Mouse (Mus musculus) CH12.LX (cell line): Measurements from ENCODE around the gene Psmd7.

ENCODE experiments used
- CTCF ChIP-seq, 2 experiments: IDR thresholded peaks in 1 of 2; conservative IDR thresholded peaks in 1 of 2; 2 replicates each; pipeline ENCODE4 v1.5.1; 2011 to 2012; ENCODE audit warnings: low read depth in 2 of 2, low read length in 2 of 2, improper control_type of control experiment in 1 of 2, inconsistent platforms in 1 of 2, mild to moderate bottlenecking in 1 of 2, moderate library complexity in 1 of 2
- EP300 ChIP-seq: IDR thresholded peaks from 2 replicates; pipeline ENCODE4 v1.6.1; 2011; ENCODE audit warnings: low read length, improper control_type of control experiment
- ETS1 ChIP-seq: conservative IDR thresholded peaks from 2 replicates; pipeline ENCODE4 v1.6.1; 2012; ENCODE audit warnings: low read depth, mild to moderate bottlenecking, inconsistent platforms, low read length, improper control_type of control experiment, moderate library complexity
- JUN ChIP-seq: IDR thresholded peaks from 2 replicates; pipeline ENCODE4 v1.6.1; 2011; ENCODE audit warnings: low read depth, mild to moderate bottlenecking, low read length, improper control_type of control experiment, moderate library complexity; ENCODE audit not compliant: insufficient read depth
- KAT2A ChIP-seq: IDR thresholded peaks from 2 replicates; pipeline ENCODE4 v1.6.1; 2012; ENCODE audit warnings: low read length, improper control_type of control experiment, inconsistent platforms; ENCODE audit not compliant: insufficient replicate concordance
- MAZ ChIP-seq: IDR thresholded peaks from 2 replicates; pipeline ENCODE4 v1.6.1; 2012; ENCODE audit warnings: low read depth, mild to moderate bottlenecking, inconsistent platforms, low read length, improper control_type of control experiment, moderate library complexity
- NELFE ChIP-seq: IDR thresholded peaks from 2 replicates; pipeline ENCODE4 v1.6.1; 2011; ENCODE audit warnings: low read depth, low read length, improper control_type of control experiment
- POLR2A ChIP-seq: IDR thresholded peaks from 2 replicates; pipeline ENCODE4 v1.6.1; 2011; ENCODE audit warnings: low read depth, mild to moderate bottlenecking, improper control_type of control experiment, low read length
- TCF12 ChIP-seq: IDR thresholded peaks from 2 replicates; pipeline ENCODE4 v1.6.1; 2014; ENCODE audit warnings: low read depth, mild to moderate bottlenecking, inconsistent platforms, low read length, improper control_type of control experiment
- UBTF ChIP-seq: IDR thresholded peaks from 2 replicates; pipeline ENCODE4 v1.6.1; 2012; ENCODE audit warnings: low read depth, mild to moderate bottlenecking, inconsistent platforms, low read length, improper control_type of control experiment, moderate library complexity
- USF2 ChIP-seq: conservative IDR thresholded peaks from 2 replicates; pipeline ENCODE4 v1.6.1; 2011; ENCODE audit warnings: low read depth, low read length, improper control_type of control experiment
- ZC3H11A ChIP-seq: IDR thresholded peaks from 2 replicates; pipeline ENCODE4 v1.6.1; 2012; ENCODE audit warnings: low read depth, mild to moderate bottlenecking, inconsistent platforms, low read length, improper control_type of control experiment
- ZKSCAN1 ChIP-seq: IDR thresholded peaks from 2 replicates; pipeline ENCODE4 v1.6.1; 2012; ENCODE audit warnings: low read depth, inconsistent platforms, low read length, improper control_type of control experiment, borderline replicate concordance
- ZNF384 ChIP-seq: IDR thresholded peaks from 2 replicates; pipeline ENCODE4 v1.6.1; 2012; ENCODE audit warnings: low read depth, low read length, improper control_type of control experiment, inconsistent platforms

DNA sequence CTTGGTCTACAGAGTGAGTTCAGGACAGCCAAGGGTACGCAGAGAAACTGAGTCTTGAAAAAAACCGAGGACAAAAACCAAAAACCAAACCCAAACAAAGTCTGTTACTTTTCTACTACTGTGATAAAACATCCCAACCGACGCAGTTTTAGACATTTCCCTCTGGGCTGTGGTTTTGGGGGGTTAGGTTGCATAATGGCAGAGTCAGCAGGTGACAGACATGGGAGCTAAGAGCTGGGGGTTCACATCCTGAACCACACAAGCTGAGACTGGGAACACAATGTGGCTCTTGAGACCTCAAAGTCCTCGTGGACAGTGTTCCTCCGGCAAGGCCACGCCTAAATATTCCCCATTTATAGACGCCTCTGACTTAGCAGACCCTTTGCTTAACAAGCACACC lies 10.1 kb downstream of the Psmd7 start:
- TF ChIP-seq CTCF (conservative IDR thresholded peaks at IDR 0.05 in 1 of 2, IDR thresholded peaks at IDR 0.05 in 1 of 2; ENCODE audit: low read depth in 2 of 2, low read length in 2 of 2) (no peak), KAT2A (no peak), POLR2A (no peak), EP300 (no peak), ZKSCAN1 (no peak), UBTF (no peak), ZC3H11A (no peak), TCF12 (no peak), ZNF384 (no peak), USF2 (no peak), JUN (no peak), NELFE (no peak), MAZ (no peak), ETS1 (no peak)
